Mouse (Mus musculus): ENCODE results near the gene Tbcd. TPM values are rescaled to one million over a fixed set of nuclear protein-coding genes. Genes with fewer than 3 reads are reported as not detected.

Gene Tbcd
- polyA plus RNA-seq, 1 experiment from 2014 or later, result 35.3 TPM

- no peaks in the 10 kb centered on the region for H3K9me3 ChIP-seq
- no peaks in the 10 kb centered on the region for H3K27me3 ChIP-seq (ENCODE audit: insufficient read depth, poor library complexity, severe bottlenecking)
- no peak for DNase-seq (ENCODE audit: low spot score)
- no peak overlapping the region for H3K27ac ChIP-seq
- no peak overlapping the region for H3K4me3 ChIP-seq
- H3K4me1 ChIP-seq, result peaks cover 19% of the 10 kb centered on the region
- peaks cover 35% of the 10 kb centered on the region for H3K36me3 ChIP-seq
Measured at GRCm38 (mm10) chr11:121500595-121500994, 48.8 kb downstream of the Tbcd start.

- no peak overlapping the region for H3K4me3 ChIP-seq
Measured at GRCm38 (mm10) chr11:121501525-121501924, 49.8 kb downstream of the Tbcd start.

GRCm38 (mm10) chr11:121502000-121502860 lies 50.5 kb downstream of the Tbcd start:
- Histone ChIP-seq H3K36me3 (peaks cover 35% of the 10 kb centered on the region), H3K4me3 (no peak overlapping the region), H3K9me3 (no peaks in the 10 kb centered on the region), H3K4me1 (peaks cover 16% of the 10 kb centered on the region), H3K27me3 (ENCODE audit: insufficient read depth, poor library complexity, severe bottlenecking) (no peaks in the 10 kb centered on the region), H3K27ac (no peak overlapping the region)
- no peak for DNase-seq (ENCODE audit: low spot score)
- WGBS, result 79% methylated on average over 4 of the region's 4 CpGs

More at GRCm38 (mm10) chr11:121501525-121501924, 49.8 kb downstream of the Tbcd start:
- no peak overlapping the region for H3K27ac ChIP-seq
- 55% methylated on average over 4 of the region's 4 CpGs for WGBS
- no peaks in the 10 kb centered on the region for H3K9me3 ChIP-seq
- H3K4me1 ChIP-seq, result peaks cover 16% of the 10 kb centered on the region
- no peaks in the 10 kb centered on the region for H3K27me3 ChIP-seq (ENCODE audit: insufficient read depth, poor library complexity, severe bottlenecking)
- no peak for DNase-seq (ENCODE audit: low spot score)
- H3K36me3 ChIP-seq, result peaks cover 39% of the 10 kb centered on the region

- H3K9me3 ChIP-seq, result no peaks in the 10 kb centered on the region
- WGBS, result 71% methylated on average over 4 of the region's 4 CpGs
Measured at GRCm38 (mm10) chr11:121508478-121508877, 56.7 kb downstream of the Tbcd start.

GRCm38 (mm10) chr11:121510512-121511246 lies 58.9 kb downstream of the Tbcd start:
- no peaks in the 10 kb centered on the region for H3K27me3 ChIP-seq (ENCODE audit: insufficient read depth, poor library complexity, severe bottlenecking)
- no peak for DNase-seq (ENCODE audit: low spot score)
- H3K9me3 ChIP-seq, result no peaks in the 10 kb centered on the region
- H3K27ac ChIP-seq, result no peak overlapping the region
- peaks cover 14% of the 10 kb centered on the region for H3K4me1 ChIP-seq
- no peak overlapping the region for H3K4me3 ChIP-seq
- peaks cover 4% of the 10 kb centered on the region; the same call in 1 of the 2 replicates for H3K36me3 ChIP-seq
- 75% methylated on average over 9 of the region's 9 CpGs for WGBS

More at GRCm38 (mm10) chr11:121508478-121508877, 56.7 kb downstream of the Tbcd start:
- peaks cover 18% of the 10 kb centered on the region for H3K36me3 ChIP-seq
- no peaks in the 10 kb centered on the region for H3K27me3 ChIP-seq (ENCODE audit: insufficient read depth, poor library complexity, severe bottlenecking)
- peaks cover 14% of the 10 kb centered on the region for H3K4me1 ChIP-seq
- H3K4me3 ChIP-seq, result no peak overlapping the region
- DNase-seq (ENCODE audit: low spot score), result no peak
- H3K27ac ChIP-seq, result no peak overlapping the region

- no peak for DNase-seq (ENCODE audit: low spot score)
- WGBS, result 90% methylated on average over 8 of the region's 8 CpGs
- Histone ChIP-seq H3K27me3 (ENCODE audit: insufficient read depth, poor library complexity, severe bottlenecking) (no peaks in the 10 kb centered on the region), H3K27ac (peak overlapping the region; percentile 10; the same call in 1 of the 2 replicates), H3K4me1 (peaks cover 16% of the 10 kb centered on the region), H3K36me3 (no peaks in the 10 kb centered on the region), H3K9me3 (no peaks in the 10 kb centered on the region), H3K4me3 (no peak overlapping the region)
Measured at GRCm38 (mm10) chr11:121512896-121513572, 61.3 kb downstream of the Tbcd start.

GRCm38 (mm10) chr11:121515996-121516395 lies 64.2 kb downstream of the Tbcd start:
- Histone ChIP-seq H3K27ac (no peak overlapping the region), H3K36me3 (no peaks in the 10 kb centered on the region), H3K27me3 (ENCODE audit: insufficient read depth, poor library complexity, severe bottlenecking) (no peaks in the 10 kb centered on the region), H3K9me3 (no peaks in the 10 kb centered on the region), H3K4me3 (no peak overlapping the region), H3K4me1 (peaks cover 21% of the 10 kb centered on the region; the same call in 1 of the 2 replicates)
- 85% methylated on average over 9 of the region's 9 CpGs for WGBS
- no peak for DNase-seq (ENCODE audit: low spot score)

GRCm38 (mm10) chr11:121516906-121517305 lies 65.2 kb downstream of the Tbcd start:
- 90% methylated on average over 3 of the region's 3 CpGs for WGBS
- H3K9me3 ChIP-seq, result no peaks in the 10 kb centered on the region
- DNase-seq (ENCODE audit: low spot score), result no peak
- no peak overlapping the region for H3K4me3 ChIP-seq
- H3K36me3 ChIP-seq, result no peaks in the 10 kb centered on the region
- H3K4me1 ChIP-seq, result peaks cover 18% of the 10 kb centered on the region; the same call in 1 of the 2 replicates
- H3K27ac ChIP-seq, result no peak overlapping the region
- no peaks in the 10 kb centered on the region for H3K27me3 ChIP-seq (ENCODE audit: insufficient read depth, poor library complexity, severe bottlenecking)

- Histone ChIP-seq H3K9me3 (no peaks in the 10 kb centered on the region), H3K27me3 (ENCODE audit: insufficient read depth, poor library complexity, severe bottlenecking) (no peaks in the 10 kb centered on the region), H3K27ac (no peak overlapping the region), H3K4me1 (peaks cover 11% of the 10 kb centered on the region), H3K36me3 (no peaks in the 10 kb centered on the region), H3K4me3 (no peak overlapping the region)
- 79% methylated on average over 17 of the region's 17 CpGs for whole genome bisulfite sequencing
- DNase-seq (ENCODE audit: low spot score), result no peak
Measured at GRCm38 (mm10) chr11:121517687-121518465, 66.1 kb downstream of the Tbcd start.

GRCm38 (mm10) chr11:121519131-121519530 lies 67.4 kb downstream of the Tbcd start, which contains the start of gene Zfp750:
Zfp750 (minus strand) TSS chr11:121519333.
- 41% methylated on average over 10 of the region's 10 CpGs for WGBS
- Histone ChIP-seq H3K27me3 (ENCODE audit: insufficient read depth, poor library complexity, severe bottlenecking) (no peaks in the 10 kb centered on the region), H3K9me3 (no peaks in the 10 kb centered on the region), H3K27ac (no peak within 1 kb of the TSS), H3K36me3 (no peaks in the 10 kb centered on the region), H3K4me3 (no peak within 1 kb of the TSS), H3K4me1 (peaks cover 11% of the 10 kb centered on the region)
- no peak for DNase-seq (ENCODE audit: low spot score)

GRCm38 (mm10) chr11:121519703-121520102 lies 68.0 kb downstream of the Tbcd start:
- Histone ChIP-seq H3K27ac (no peak overlapping the region), H3K27me3 (ENCODE audit: insufficient read depth, poor library complexity, severe bottlenecking) (no peaks in the 10 kb centered on the region), H3K36me3 (no peaks in the 10 kb centered on the region), H3K4me3 (no peak overlapping the region), H3K9me3 (no peaks in the 10 kb centered on the region), H3K4me1 (peaks cover 11% of the 10 kb centered on the region)
- no peak for DNase-seq (ENCODE audit: low spot score)
- 81% methylated on average over 7 of the region's 7 CpGs for WGBS

- H3K27me3 ChIP-seq (ENCODE audit: insufficient read depth, poor library complexity, severe bottlenecking), result no peaks in the 10 kb centered on the region
- WGBS, result 77% methylated on average over 2 of the region's 2 CpGs
- DNase-seq (ENCODE audit: low spot score), result no peak
- peaks cover 11% of the 10 kb centered on the region for H3K4me1 ChIP-seq
- no peaks in the 10 kb centered on the region for H3K9me3 ChIP-seq
- H3K27ac ChIP-seq, result no peak overlapping the region
- no peaks in the 10 kb centered on the region for H3K36me3 ChIP-seq
- H3K4me3 ChIP-seq, result no peak overlapping the region
Measured at GRCm38 (mm10) chr11:121520761-121521160, 69.0 kb downstream of the Tbcd start.
